Mouse (Mus musculus): Measurements from ENCODE around the gene Hadh. TPM values are rescaled to one million over a fixed set of nuclear protein-coding genes. Genes with fewer than 3 reads are reported as not detected.

Gene Hadh
- polyA plus RNA-seq, 1 experiment from 2014 or later: 73.1 TPM

DNA sequence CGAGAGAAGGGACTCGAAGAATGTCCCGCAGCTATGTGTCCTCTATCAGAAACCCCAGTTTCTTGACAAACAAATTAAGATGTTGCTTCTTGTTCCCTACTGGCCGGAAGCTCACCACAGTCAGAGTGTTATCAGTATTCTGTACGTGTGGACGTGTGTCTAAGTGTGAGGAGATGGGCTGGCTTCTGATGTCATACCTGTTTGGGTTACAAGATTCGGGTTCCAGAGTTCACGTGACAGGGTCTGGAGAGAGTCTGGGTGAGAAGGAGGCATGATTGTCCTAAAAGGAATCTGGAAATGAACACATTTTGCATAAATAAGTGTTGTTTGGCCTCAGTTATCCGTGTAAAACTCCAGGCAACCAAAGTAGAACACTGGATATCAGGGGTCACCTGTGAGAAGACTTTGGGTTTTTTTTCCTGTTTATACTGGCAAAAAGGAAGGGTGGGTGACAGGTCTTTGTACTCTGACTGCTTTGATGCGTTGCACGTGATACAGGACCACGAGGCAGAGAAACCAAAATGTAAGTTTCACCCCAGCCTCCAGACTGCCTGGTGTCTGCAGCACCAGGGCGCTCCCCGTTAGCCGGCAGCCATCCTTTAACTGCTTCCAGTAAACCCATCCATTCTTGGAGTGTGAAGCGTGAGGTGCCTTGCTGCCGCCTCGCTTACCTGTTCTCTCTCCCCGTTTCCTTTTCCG lies 72.2 kb downstream of the Hadh start:
- H3K27ac ChIP-seq: no peak overlapping the region
- 78% methylated on average over 20 of the region's 20 CpGs for WGBS
- DNase-seq (ENCODE audit: low spot score): no peak
- H3K36me3 ChIP-seq: peaks cover 9% of the 10 kb centered on the region; the same call in 1 of the 2 replicates
- H3K27me3 ChIP-seq (ENCODE audit: insufficient read depth, poor library complexity, severe bottlenecking): no peaks in the 10 kb centered on the region
- no peaks in the 10 kb centered on the region for H3K9me3 ChIP-seq
- H3K4me3 ChIP-seq: no peak overlapping the region
- H3K4me1 ChIP-seq (replicated peaks): peaks cover 20% of the 10 kb centered on the region

DNA sequence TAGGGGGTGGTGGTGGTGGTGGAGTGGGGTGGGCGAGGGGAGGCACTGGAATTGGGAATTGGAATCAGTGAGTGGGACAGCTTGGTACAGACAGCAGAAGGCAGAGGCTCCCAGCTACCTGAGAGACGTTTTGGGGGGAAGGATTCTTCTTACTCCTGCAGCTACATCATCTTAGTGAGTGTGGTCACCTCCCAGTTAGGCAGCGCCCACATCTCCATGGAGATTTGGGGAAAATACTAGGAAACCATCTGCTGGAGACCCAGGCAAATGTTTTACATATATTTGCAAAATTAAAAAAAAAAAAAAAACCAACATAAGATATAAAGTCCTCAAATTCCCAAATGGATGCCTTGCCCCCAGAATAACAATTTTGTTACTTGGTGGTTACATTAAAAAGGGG lies 72.9 kb downstream of the Hadh start:
- peaks cover 20% of the 10 kb centered on the region for H3K4me1 ChIP-seq (replicated peaks)

DNA sequence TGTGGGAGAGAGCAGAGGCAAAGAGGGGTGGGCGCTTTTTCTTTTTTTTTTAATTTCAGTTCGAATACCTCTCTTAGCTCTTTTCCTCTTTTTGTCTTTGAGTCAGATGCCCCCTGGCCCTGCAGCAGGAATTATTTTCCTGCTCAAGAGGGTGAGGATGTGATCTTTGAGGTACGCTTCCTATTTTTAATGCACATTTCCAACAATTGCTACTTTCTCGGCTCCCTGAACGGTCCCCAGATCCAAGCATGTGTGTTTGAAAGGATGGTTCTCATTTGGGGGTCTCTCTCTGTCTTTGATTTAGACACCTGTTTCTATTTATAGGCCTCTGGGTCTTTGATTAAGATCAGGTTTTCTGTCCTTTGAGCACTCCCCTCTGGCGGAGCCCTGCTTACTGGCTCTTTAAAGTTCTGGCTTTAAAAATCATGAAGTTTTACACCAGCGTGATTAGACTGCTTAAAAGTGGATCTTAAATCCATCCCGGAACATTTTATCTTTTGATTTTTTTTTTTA lies 75.3 kb downstream of the Hadh start:
- no peaks in the 10 kb centered on the region for H3K9me3 ChIP-seq
- H3K4me3 ChIP-seq: no peak overlapping the region
- peaks cover 20% of the 10 kb centered on the region for H3K36me3 ChIP-seq
- DNase-seq (ENCODE audit: low spot score): no peak
- 71% methylated on average over 8 of the region's 8 CpGs for WGBS
- no peaks in the 10 kb centered on the region for H3K27me3 ChIP-seq (ENCODE audit: insufficient read depth, poor library complexity, severe bottlenecking)
- H3K27ac ChIP-seq: no peak overlapping the region
- H3K4me1 ChIP-seq (replicated peaks): peaks cover 5% of the 10 kb centered on the region

More for the DNA sequence above, 72.9 kb downstream of the Hadh start:
- DNase-seq (ENCODE audit: low spot score): no peak
- no peaks in the 10 kb centered on the region for H3K9me3 ChIP-seq
- no peak overlapping the region for H3K27ac ChIP-seq
- no peak overlapping the region for H3K4me3 ChIP-seq
- no peaks in the 10 kb centered on the region for H3K27me3 ChIP-seq (ENCODE audit: insufficient read depth, poor library complexity, severe bottlenecking)
- H3K36me3 ChIP-seq: peaks cover 15% of the 10 kb centered on the region
- 83% methylated on average over 3 of the region's 3 CpGs for WGBS

DNA sequence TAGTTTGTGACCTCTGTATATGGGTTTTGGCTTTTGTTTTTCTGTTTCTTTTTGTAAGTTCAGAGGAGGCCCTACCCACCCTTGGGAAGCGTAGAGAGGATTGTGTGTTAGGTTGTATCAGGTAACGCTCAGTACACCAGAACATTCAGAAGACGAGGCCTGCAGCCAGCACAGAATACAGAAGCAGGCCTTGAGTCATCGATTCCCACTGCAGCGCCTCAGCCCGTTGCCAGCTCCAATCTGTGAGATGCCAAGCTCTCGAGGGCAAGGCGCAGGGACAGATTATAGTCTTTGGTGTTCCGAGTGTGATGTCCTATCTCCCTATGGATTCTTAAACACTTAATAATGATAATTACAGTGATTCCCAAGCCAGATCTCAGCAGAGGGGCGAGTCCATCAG lies 75.9 kb downstream of the Hadh start:
- DNase-seq (ENCODE audit: low spot score): no peak
- H3K36me3 ChIP-seq: peaks cover 21% of the 10 kb centered on the region
- no peaks in the 10 kb centered on the region for H3K9me3 ChIP-seq
- H3K27ac ChIP-seq: no peak overlapping the region
- H3K4me1 ChIP-seq (replicated peaks): peaks cover 5% of the 10 kb centered on the region
- no peaks in the 10 kb centered on the region for H3K27me3 ChIP-seq (ENCODE audit: insufficient read depth, poor library complexity, severe bottlenecking)
- no peak overlapping the region for H3K4me3 ChIP-seq
- WGBS: 67% methylated on average over 10 of the region's 10 CpGs

DNA sequence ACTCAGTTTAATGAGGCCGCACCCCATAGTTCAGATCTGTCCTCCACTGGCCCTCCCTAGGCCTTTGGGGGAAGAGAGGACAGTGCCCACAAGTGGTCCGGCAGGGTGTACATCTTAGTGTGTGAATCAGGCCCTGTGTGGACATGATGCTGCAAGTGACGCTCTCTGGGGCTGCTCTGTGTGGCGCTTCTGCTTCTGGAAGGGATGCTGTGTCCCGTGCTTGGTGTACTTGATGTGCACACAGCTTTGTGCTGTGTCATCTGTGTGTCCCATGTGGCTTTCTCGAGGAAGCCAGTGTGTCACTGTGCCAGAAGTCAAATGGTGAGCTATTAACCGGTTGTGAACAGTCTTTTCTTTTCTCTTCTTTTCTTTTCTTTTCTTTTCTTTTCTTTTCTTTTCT lies 80.4 kb downstream of the Hadh start:
- DNase-seq (ENCODE audit: low spot score): no peak
- no peak overlapping the region for H3K27ac ChIP-seq
- H3K27me3 ChIP-seq (ENCODE audit: insufficient read depth, poor library complexity, severe bottlenecking): no peaks in the 10 kb centered on the region
- no peak overlapping the region for H3K4me3 ChIP-seq
- 84% methylated on average over 7 of the region's 7 CpGs for WGBS
- peaks cover 26% of the 10 kb centered on the region for H3K36me3 ChIP-seq
- peaks cover 10% of the 10 kb centered on the region for H3K4me1 ChIP-seq (replicated peaks)
- no peaks in the 10 kb centered on the region for H3K9me3 ChIP-seq

DNA sequence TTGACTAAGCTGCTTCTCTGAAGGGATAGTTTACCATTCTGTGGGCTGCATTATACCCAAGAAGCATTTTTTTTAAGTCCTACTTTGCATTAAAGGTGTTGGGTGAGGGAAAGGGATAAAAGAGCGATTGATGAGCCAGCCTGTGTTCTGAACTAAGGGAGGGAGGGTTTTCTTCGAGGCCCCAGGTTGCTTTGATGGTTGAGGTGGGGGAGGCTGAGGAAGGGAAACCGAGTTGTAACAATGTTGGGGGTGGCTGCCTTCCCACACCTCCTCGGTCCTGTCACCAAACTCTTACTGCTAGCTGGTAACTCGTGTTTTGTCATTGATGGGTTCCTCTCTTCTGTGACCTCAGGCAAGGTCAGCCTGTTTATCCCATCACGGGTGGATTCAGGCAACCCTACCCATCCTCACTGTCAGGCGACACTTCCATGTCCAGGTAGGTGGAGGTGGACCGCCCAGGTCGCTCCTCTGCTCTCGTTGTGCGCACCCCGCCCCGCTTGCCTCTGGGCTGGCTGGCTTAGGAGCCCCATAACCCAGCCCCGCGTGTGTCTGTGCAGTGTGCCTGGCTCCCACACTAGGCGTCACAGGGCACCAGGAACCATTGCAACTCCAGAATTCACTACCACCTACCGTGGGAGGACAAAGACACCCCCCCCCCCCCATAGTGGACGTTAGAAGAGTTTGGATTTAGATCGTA lies 81.1 kb downstream of the Hadh start:
- peaks cover 15% of the 10 kb centered on the region for H3K4me1 ChIP-seq (replicated peaks)
- 83% methylated on average over 19 of the region's 19 CpGs for WGBS
- H3K4me3 ChIP-seq: no peak overlapping the region
- no peak overlapping the region for H3K27ac ChIP-seq
- peaks cover 29% of the 10 kb centered on the region for H3K36me3 ChIP-seq
- no peaks in the 10 kb centered on the region for H3K27me3 ChIP-seq (ENCODE audit: insufficient read depth, poor library complexity, severe bottlenecking)
- no peak for DNase-seq (ENCODE audit: low spot score)
- no peaks in the 10 kb centered on the region for H3K9me3 ChIP-seq

DNA sequence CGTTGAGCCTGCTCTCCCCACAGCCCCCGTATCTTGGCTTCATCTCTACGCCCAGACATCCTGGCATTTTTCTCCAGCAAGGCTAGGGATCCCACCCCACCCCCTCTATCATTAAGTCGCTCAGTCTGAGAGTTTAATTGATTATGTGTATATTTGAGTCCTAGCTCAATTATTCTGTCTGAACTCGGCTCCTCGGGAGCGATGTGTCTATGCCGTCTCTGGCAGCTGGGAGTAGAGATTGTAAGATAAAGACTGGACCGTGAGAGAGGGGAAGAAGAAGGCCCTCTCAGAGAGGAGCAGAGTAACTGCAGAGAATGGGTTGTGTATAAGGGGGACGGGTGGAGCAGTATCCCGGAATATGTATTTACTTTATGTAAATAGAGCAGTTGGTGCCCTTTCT lies 81.7 kb downstream of the Hadh start:
- Histone ChIP-seq H3K27ac (no peak overlapping the region), H3K27me3 (ENCODE audit: insufficient read depth, poor library complexity, severe bottlenecking) (no peaks in the 10 kb centered on the region), H3K9me3 (no peaks in the 10 kb centered on the region), H3K4me3 (no peak overlapping the region), H3K4me1 (replicated peaks) (peaks cover 15% of the 10 kb centered on the region), H3K36me3 (peaks cover 29% of the 10 kb centered on the region)
- DNase-seq (ENCODE audit: low spot score): no peak
- 81% methylated on average over 11 of the region's 11 CpGs for WGBS

DNA sequence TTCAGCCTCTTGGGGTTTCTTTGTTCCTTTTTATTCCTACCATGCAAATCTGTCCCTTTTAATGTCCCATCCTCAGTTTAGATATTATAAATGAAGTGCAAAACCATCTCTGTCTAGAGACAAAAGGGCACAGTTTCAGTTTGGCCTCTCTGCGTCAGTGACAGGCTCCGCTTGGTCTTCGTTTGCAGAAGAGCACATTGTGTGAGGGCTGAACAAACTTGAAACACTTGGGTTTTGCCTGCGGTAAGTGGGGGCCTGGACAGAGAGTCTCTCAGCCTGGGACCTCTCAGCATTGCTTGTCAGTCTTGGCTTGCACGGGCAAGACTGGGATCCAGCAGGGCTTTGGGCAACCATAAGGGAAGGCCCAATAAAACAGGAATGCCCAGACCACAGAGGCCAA lies 85.7 kb downstream of the Hadh start:
- H3K36me3 ChIP-seq: peaks cover 14% of the 10 kb centered on the region
- WGBS: 67% methylated on average over 5 of the region's 5 CpGs
- no peak overlapping the region for H3K27ac ChIP-seq
- H3K27me3 ChIP-seq (ENCODE audit: insufficient read depth, poor library complexity, severe bottlenecking): no peaks in the 10 kb centered on the region
- no peaks in the 10 kb centered on the region for H3K9me3 ChIP-seq
- peaks cover 15% of the 10 kb centered on the region for H3K4me1 ChIP-seq (replicated peaks)
- no peak for DNase-seq (ENCODE audit: low spot score)
- H3K4me3 ChIP-seq: no peak overlapping the region

Other genes with a start within 250 kb of the Hadh start
- 24.8 and 32.9 TPM in 2 replicates for gene Lef1, start 161.6 kb downstream of the Hadh start, polyA plus RNA-seq (2016; fragmentation: Nextera tagmentation; extraction: Ambion mirVana)
- gene Cyp2u1, start 31.1 kb upstream of the Hadh start, polyA plus RNA-seq (2016; fragmentation: Nextera tagmentation; extraction: Ambion mirVana): 0.91 and 1.5 TPM in 2 replicates
- 0.47 and 2.7 TPM in 2 replicates for gene Sgms2, start 219.3 kb upstream of the Hadh start, polyA plus RNA-seq (2016; fragmentation: Nextera tagmentation; extraction: Ambion mirVana)